Mouse (Mus musculus) heart, embryonic 11.5 days (tissue): ENCODE data around the gene Rapgef2. TPM values are rescaled to one million over a fixed set of nuclear protein-coding genes. Genes with fewer than 3 reads are reported as not detected.
A peak's percentile ranks its signal among the peaks of the same experiment; 100 is the strongest.

Experiments used
- ATAC-seq: fragments of 200-750 bp; cut with Nextera tagmentation; replicated peaks from 2 replicates; pipeline ENCODE4 v1.8.0; 2017; ENCODE audit warnings: moderate library complexity; ENCODE audit not compliant: insufficient number of reproducible peaks, low FRiP score, low TSS enrichment
- H3K27ac ChIP-seq: fragments of 300-500 bp; sonication (generic); 2 replicates; pipeline ENCODE4 v1.5.1; 2014; ENCODE audit warnings: mild to moderate bottlenecking, low read depth, low read length
- H3K27me3 ChIP-seq: fragments of 300-500 bp; sonication (generic); 2 replicates; pipeline ENCODE4 v1.6.1; 2014; ENCODE audit warnings: mild to moderate bottlenecking, low read length, mixed read lengths; ENCODE audit not compliant: control insufficient read depth, insufficient read depth
- H3K36me3 ChIP-seq: fragments of 300-500 bp; sonication (generic); 2 replicates; pipeline ENCODE4 v1.6.1; 2014; ENCODE audit warnings: mild to moderate bottlenecking, low read length, moderate library complexity, mixed read lengths; ENCODE audit not compliant: control insufficient read depth, insufficient read depth
- H3K4me1 ChIP-seq: fragments of 300-500 bp; sonication (generic); 2 replicates; pipeline ENCODE4 v1.6.1; 2014; ENCODE audit warnings: low read length; ENCODE audit not compliant: control insufficient read depth, insufficient read depth
- H3K4me2 ChIP-seq: fragments of 300-500 bp; sonication (generic); 2 replicates; pipeline ENCODE4 v1.6.1; 2014; ENCODE audit warnings: mild to moderate bottlenecking, moderate library complexity
- H3K4me3 ChIP-seq: fragments of 300-500 bp; sonication (generic); 2 replicates; pipeline ENCODE4 v1.5.1; 2014; ENCODE audit warnings: low read depth, low read length
- H3K9ac ChIP-seq: fragments of 300-500 bp; sonication (generic); 2 replicates; pipeline ENCODE4 v1.6.1; 2014; ENCODE audit warnings: mild to moderate bottlenecking, low read depth, low read length, moderate library complexity
- H3K9me3 ChIP-seq: fragments of 300-500 bp; sonication (generic); replicated peaks from 2 replicates; pipeline ENCODE4 v1.6.1; 2016; ENCODE audit warnings: low read length; ENCODE audit not compliant: control insufficient read depth
- WGBS: fragments of 180-500 bp; shearing (Covaris S2); extraction: QIAGEN DNeasy Blood & Tissue Kit; methylation state at CpG from one replicate; pipeline ENCODE4 v1.1.7; 2014; ENCODE audit not compliant: insufficient replicate concordance; 5-methylcytosine and 5-hydroxymethylcytosine counted together
- polyA plus RNA-seq: library from polyadenylated mRNA; unstranded; fragments of >200 nt; fragmentation: Nextera tagmentation; extraction: Ambion mirVana; gene quantifications from 2 replicates; pipeline ENCODE4 v1.2.1, GENCODE M21; 2014

Gene Rapgef2
- polyA plus RNA-seq, 1 experiment from 2014 or later: 5.9 TPM

GRCm38 (mm10) chr3:79248208-79248607 lies 38.1 kb downstream of the Rapgef2 start:
- H3K36me3 ChIP-seq: no peaks in the 10 kb centered on the region; the same call in 1 of the 2 replicates
- H3K9me3 ChIP-seq: no peaks in the 10 kb centered on the region
- WGBS: 41% methylated on average over 11 of the region's 11 CpGs
- no peak overlapping the region for H3K9ac ChIP-seq
- peak overlapping the region; percentile 22; the same call in 1 of the 2 replicates for H3K27ac ChIP-seq
- no peak overlapping the region for H3K4me3 ChIP-seq
- no peak overlapping the region for H3K4me2 ChIP-seq
- H3K27me3 ChIP-seq: no peaks in the 10 kb centered on the region
- peaks cover 33% of the 10 kb centered on the region for H3K4me1 ChIP-seq
- ATAC-seq: no peak

DNA sequence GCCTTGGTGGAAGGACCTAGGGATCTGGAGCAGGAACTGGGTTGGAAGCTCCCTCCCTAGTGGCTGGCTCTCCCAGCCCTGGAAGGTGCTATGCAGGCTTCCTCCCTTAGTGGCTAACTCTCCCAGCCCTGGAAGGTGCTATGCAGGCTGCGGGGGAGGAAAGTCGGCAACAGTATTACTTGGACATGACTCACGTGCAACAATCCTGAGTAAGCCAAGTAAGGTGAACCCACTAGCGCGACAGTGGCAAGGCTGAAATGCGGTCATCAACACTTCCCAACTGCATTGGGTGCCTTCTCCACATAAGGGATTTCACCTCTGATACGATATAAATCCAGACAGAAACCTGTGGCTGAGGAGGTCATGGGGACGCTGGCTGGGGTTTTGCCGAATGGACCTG lies 42.0 kb downstream of the Rapgef2 start:
- H3K9ac ChIP-seq: no peak overlapping the region
- peaks cover 35% of the 10 kb centered on the region for H3K4me1 ChIP-seq
- WGBS: 66% methylated on average over 9 of the region's 9 CpGs

DNA sequence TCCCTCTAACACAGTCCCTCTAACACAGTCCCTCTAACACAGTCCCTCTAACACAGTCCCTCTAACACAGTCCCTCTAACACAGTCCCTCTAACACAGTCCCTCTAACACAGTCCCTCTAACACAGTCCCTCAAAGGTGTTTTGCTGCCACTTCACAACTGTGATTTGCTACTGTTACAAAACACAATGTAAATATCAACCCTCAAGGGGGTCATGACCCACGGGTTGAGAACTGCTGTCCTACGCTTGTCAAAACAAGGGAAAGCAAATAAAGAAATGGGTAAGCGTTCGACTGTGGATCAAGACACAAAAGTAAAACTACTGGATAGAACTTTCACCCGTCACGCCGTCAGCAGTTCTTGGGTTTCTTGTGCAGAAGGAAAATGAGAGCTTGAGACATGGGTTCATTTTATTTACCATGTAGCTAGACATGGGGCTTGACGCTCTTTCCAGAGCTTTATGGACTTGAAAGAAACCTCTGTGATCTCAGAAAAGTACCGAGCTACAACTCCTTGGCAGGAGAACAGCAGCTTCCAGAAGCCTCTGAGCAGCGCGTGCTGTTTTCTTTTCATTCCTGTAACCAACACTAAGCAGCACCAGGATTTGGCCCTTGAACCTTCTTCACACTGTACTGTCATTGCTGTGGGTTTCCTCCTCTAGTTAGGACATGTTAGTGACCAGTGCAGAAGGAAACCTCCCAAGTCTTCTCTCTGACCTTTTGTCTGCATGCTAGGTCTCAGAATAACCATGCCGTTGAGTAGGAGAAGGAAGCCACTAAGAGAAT lies 43.2 kb downstream of the Rapgef2 start:
- peaks cover 42% of the 10 kb centered on the region for H3K4me1 ChIP-seq
- no peak for ATAC-seq
- H3K9ac ChIP-seq: no peak overlapping the region
- H3K9me3 ChIP-seq: no peaks in the 10 kb centered on the region
- H3K4me3 ChIP-seq: no peak overlapping the region
- H3K4me2 ChIP-seq: no peak overlapping the region
- no peaks in the 10 kb centered on the region for H3K36me3 ChIP-seq
- no peak overlapping the region for H3K27ac ChIP-seq
- WGBS: 61% methylated on average over 12 of the region's 12 CpGs
- no peaks in the 10 kb centered on the region for H3K27me3 ChIP-seq

More for the DNA sequence above, 42.0 kb downstream of the Rapgef2 start:
- Histone ChIP-seq H3K9me3 (no peaks in the 10 kb centered on the region), H3K27ac (no peak overlapping the region), H3K4me3 (no peak overlapping the region), H3K27me3 (no peaks in the 10 kb centered on the region), H3K4me2 (no peak overlapping the region), H3K36me3 (no peaks in the 10 kb centered on the region)
- ATAC-seq: no peak

GRCm38 (mm10) chr3:79242298-79242697 lies 44.0 kb downstream of the Rapgef2 start:
- no peak for ATAC-seq
- H3K27ac ChIP-seq: no peak overlapping the region
- WGBS: 59% methylated on average over 8 of the region's 8 CpGs
- H3K4me1 ChIP-seq: peaks cover 42% of the 10 kb centered on the region
- no peaks in the 10 kb centered on the region for H3K9me3 ChIP-seq
- no peaks in the 10 kb centered on the region for H3K27me3 ChIP-seq
- no peak overlapping the region for H3K4me3 ChIP-seq
- no peak overlapping the region for H3K4me2 ChIP-seq
- H3K9ac ChIP-seq: no peak overlapping the region
- no peaks in the 10 kb centered on the region for H3K36me3 ChIP-seq

DNA sequence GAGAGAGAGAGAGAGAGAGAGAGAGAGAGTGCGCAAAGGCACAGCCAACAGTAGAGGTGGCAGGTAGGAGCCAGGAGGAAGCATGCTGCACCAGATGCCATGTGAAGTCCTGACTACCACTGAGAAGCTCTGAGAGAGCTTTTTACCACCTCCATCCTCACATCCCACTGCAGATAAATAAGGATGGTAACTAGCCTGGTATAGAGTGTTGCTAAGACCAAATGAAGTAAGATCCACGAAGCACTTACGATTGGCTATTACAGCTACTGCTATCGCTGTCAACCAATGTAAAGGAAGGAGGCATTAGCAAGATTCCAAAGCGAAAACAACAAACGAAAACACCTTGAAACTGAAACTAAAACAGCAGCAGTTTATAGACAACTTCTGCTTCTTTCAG lies 47.3 kb downstream of the Rapgef2 start:
- no peak overlapping the region for H3K4me3 ChIP-seq
- H3K4me1 ChIP-seq: peaks cover 29% of the 10 kb centered on the region
- H3K27me3 ChIP-seq: no peaks in the 10 kb centered on the region
- no peaks in the 10 kb centered on the region for H3K36me3 ChIP-seq
- H3K9ac ChIP-seq: no peak overlapping the region
- WGBS: 73% methylated on average over 6 of the region's 6 CpGs
- H3K9me3 ChIP-seq: no peaks in the 10 kb centered on the region
- H3K4me2 ChIP-seq: no peak overlapping the region
- no peak for ATAC-seq
- H3K27ac ChIP-seq: no peak overlapping the region

- Histone ChIP-seq H3K27ac (0 out of 2 replicates have a peak overlapping the region, but pooled peaks have one; percentile 15), H3K9ac (no peak overlapping the region)
These were observed 47.8 kb downstream of the Rapgef2 start for GRCm38 (mm10) chr3:79238456-79239065.

DNA sequence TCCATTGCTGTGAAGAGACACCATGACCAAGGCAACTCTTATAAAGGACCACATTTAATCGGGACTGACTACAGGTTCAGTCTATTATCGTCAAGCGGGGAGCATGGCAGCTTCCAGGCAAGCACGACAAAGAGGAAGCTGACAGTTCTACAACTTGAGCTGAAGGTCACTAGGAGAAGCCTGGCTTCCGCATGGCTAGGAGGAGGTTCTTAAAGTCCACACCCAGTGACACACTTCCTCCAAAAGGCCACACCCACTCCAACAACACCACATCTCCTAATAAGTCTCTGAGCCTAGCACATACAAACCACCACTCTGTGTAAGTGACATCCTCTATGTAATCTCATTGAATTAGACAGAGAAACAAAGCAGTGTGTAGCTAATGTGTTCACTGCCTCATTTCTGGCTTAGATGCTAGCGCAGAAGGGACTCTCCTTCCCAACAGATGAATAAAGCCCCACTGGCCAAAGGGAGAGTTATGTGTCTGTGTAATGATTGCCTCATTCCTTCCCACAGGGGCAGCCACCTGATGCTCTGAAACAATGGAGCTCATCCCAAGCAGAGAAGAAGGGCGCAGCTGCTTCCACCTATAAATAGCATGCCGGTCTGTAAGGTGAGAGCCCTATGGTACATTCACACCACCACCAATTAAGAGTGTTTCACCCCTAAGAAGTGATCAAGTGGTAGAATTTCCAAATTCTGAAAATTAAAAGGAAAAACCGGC lies 48.5 kb downstream of the Rapgef2 start:
- no peaks in the 10 kb centered on the region for H3K27me3 ChIP-seq
- peaks cover 26% of the 10 kb centered on the region for H3K4me1 ChIP-seq
- no peaks in the 10 kb centered on the region for H3K36me3 ChIP-seq
- 78% methylated on average over 9 of the region's 9 CpGs for WGBS
- ATAC-seq: no peak
- 0 out of 2 replicates have a peak overlapping the region, but pooled peaks have one; percentile 1 for H3K27ac ChIP-seq
- no peak overlapping the region for H3K4me3 ChIP-seq
- no peaks in the 10 kb centered on the region for H3K9me3 ChIP-seq
- no peak overlapping the region; the same call in 1 of the 2 replicates for H3K4me2 ChIP-seq
- no peak overlapping the region for H3K9ac ChIP-seq

More at GRCm38 (mm10) chr3:79238456-79239065, 47.8 kb downstream of the Rapgef2 start:
- H3K36me3 ChIP-seq: no peaks in the 10 kb centered on the region
- no peak overlapping the region for H3K4me3 ChIP-seq
- no peak overlapping the region for H3K4me2 ChIP-seq
- ATAC-seq: 0 out of 2 replicates have a peak, but pooled peaks have one; percentile 10
- peaks cover 30% of the 10 kb centered on the region for H3K4me1 ChIP-seq
- no peaks in the 10 kb centered on the region for H3K27me3 ChIP-seq
- WGBS: 38% methylated on average over 4 of the region's 4 CpGs
- H3K9me3 ChIP-seq: no peaks in the 10 kb centered on the region

DNA sequence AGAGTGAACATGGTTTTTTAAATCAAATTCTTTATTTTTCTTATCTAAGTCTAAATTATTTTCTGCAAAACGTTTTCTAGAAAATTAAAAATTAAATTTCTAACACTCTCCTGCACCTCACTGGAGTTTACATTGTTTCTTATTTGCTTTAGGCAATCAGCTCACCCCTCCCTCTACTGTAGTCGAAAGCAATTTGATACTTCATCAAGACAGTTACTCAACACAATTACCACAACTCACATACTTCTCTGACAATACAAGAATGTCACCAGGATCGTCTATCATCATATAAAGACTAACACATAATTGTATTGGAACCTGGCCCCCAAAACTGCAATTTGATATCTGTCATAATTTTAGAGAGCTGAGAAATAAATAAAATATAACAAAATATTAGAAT lies 51.8 kb downstream of the Rapgef2 start:
- H3K4me2 ChIP-seq: no peak overlapping the region
- whole genome bisulfite sequencing: 72% methylated on average over 3 of the region's 3 CpGs
- ATAC-seq: no peak
- H3K36me3 ChIP-seq: no peaks in the 10 kb centered on the region
- H3K9ac ChIP-seq: no peak overlapping the region
- peaks cover 26% of the 10 kb centered on the region for H3K4me1 ChIP-seq
- H3K27me3 ChIP-seq: no peaks in the 10 kb centered on the region
- no peaks in the 10 kb centered on the region for H3K9me3 ChIP-seq
- H3K27ac ChIP-seq: no peak overlapping the region
- no peak overlapping the region for H3K4me3 ChIP-seq
